Mouse (Mus musculus): ENCODE measurements around the gene Ubd. TPM values are rescaled to one million over a fixed set of nuclear protein-coding genes. Genes with fewer than 3 reads are reported as not detected.

Ubd gene
- total RNA-seq, 2 experiments from 2014 or later, result 0.74 TPM; not detected in 1

Other genes starting within 250 kb of the Ubd start
- gene Ppp1r11, start 242.2 kb upstream of the Ubd start, total RNA-seq (2021), result 10 to 100 TPM; 58.9 to 65.9 TPM
- 10 to 100 TPM; 21.9 to 22.1 TPM for gene Znrd1, start 235.3 kb upstream of the Ubd start, total RNA-seq (2021)
- 10 to 100 TPM; 26.5 to 26.6 TPM for gene Znrd1as, start 235.3 kb upstream of the Ubd start, total RNA-seq (2021)
- under 1 TPM in 1 of 2 experiments, not detected in 1; 0.37 TPM for gene 2410137M14Rik, start 212.7 kb upstream of the Ubd start, total RNA-seq (2021)
- gene H2-M5, start 204.4 kb upstream of the Ubd start, total RNA-seq (2021), result not detected
- gene Zfp57, start 192.7 kb upstream of the Ubd start, total RNA-seq (2021), result not detected
- gene Mog, start 170.5 kb upstream of the Ubd start, total RNA-seq (2021), result not detected
- gene Gabbr1, start 147.9 kb upstream of the Ubd start, total RNA-seq (2021), result 1 to 10 TPM; 5.5 to 8.2 TPM
- gene Olfr90, start 105.4 kb upstream of the Ubd start, total RNA-seq (2021), result not detected
- not detected for gene Olfr91, start 95.6 kb upstream of the Ubd start, total RNA-seq (2021)
- gene Olfr92, start 73.8 kb upstream of the Ubd start, total RNA-seq (2021), result not detected
- gene Olfr93, start 32.4 kb upstream of the Ubd start, total RNA-seq (2021), result not detected
- gene Olfr94, start 7.1 kb downstream of the Ubd start, total RNA-seq (2021), result not detected
- not detected for gene Olfr95, start 19.2 kb downstream of the Ubd start, total RNA-seq (2021)
- gene Olfr96, start 26.3 kb downstream of the Ubd start, total RNA-seq (2021), result not detected
- not detected for gene Olfr97, start 43.4 kb downstream of the Ubd start, total RNA-seq (2021)
- gene Olfr98, start 69.9 kb downstream of the Ubd start, total RNA-seq (2021), result not detected
- gene H2-M3, start 76.3 kb downstream of the Ubd start, total RNA-seq (2021), result 1 to 10 TPM in 1 of 2 experiments, under 1 TPM in 1; 0.94 to 1.9 TPM
- gene Olfr99, start 89.6 kb downstream of the Ubd start, total RNA-seq (2021), result not detected
- not detected for gene Olfr101, start 110.4 kb downstream of the Ubd start, total RNA-seq (2021)
- gene Olfr102, start 123.2 kb downstream of the Ubd start, total RNA-seq (2021), result not detected
- gene Olfr103, start 145.8 kb downstream of the Ubd start, total RNA-seq (2021), result not detected
- not detected for gene Olfr104-ps, start 165.7 kb downstream of the Ubd start, total RNA-seq (2021)
- not detected for gene Olfr105-ps, start 185.1 kb downstream of the Ubd start, total RNA-seq (2021)
- gene Olfr106-ps, start 196.5 kb downstream of the Ubd start, total RNA-seq (2021), result not detected
- not detected for gene Olfr107, start 205.3 kb downstream of the Ubd start, total RNA-seq (2021)

Data from gastrocnemius, adult 18-20 months (tissue).